Mouse (Mus musculus) limb, embryonic 12.5 days (tissue): ENCODE results near the gene Nckap5. TPM values are rescaled to one million over a fixed set of nuclear protein-coding genes. Genes with fewer than 3 reads are reported as not detected.

ENCODE experiments used
- ATAC-seq: fragments of 200-750 bp; cut with Nextera tagmentation; 2 replicates; pipeline ENCODE4 v1.8.0; 2017; ENCODE audit warnings: low read depth, moderate TSS enrichment; ENCODE audit not compliant: insufficient number of reproducible peaks, insufficient read depth, low FRiP score, low TSS enrichment
- H3K27ac ChIP-seq: fragments of 300-500 bp; sonication (generic); 2 replicates; pipeline ENCODE4 v1.5.1; 2016; ENCODE audit warnings: mild to moderate bottlenecking, moderate library complexity
- H3K27me3 ChIP-seq: fragments of 300-500 bp; sonication (generic); 2 replicates; pipeline ENCODE4 v1.6.1; 2016; ENCODE audit warnings: mild to moderate bottlenecking, moderate library complexity
- H3K36me3 ChIP-seq: fragments of 300-500 bp; sonication (generic); 2 replicates; pipeline ENCODE4 v1.6.1; 2016; ENCODE audit warnings: mild to moderate bottlenecking, moderate library complexity
- H3K4me1 ChIP-seq: fragments of 300-500 bp; sonication (generic); replicated peaks from 2 replicates; pipeline ENCODE4 v1.6.1; 2016
- H3K4me2 ChIP-seq: fragments of 300-500 bp; sonication (generic); 2 replicates; pipeline ENCODE4 v1.6.1; 2016; ENCODE audit warnings: mild to moderate bottlenecking, moderate library complexity
- H3K4me3 ChIP-seq: fragments of 300-500 bp; sonication (generic); replicated peaks from 2 replicates; pipeline ENCODE4 v1.5.1; 2016; ENCODE audit warnings: mild to moderate bottlenecking
- H3K9ac ChIP-seq: fragments of 300-500 bp; sonication (generic); replicated peaks from 2 replicates; pipeline ENCODE4 v1.6.1; 2016; ENCODE audit warnings: mild to moderate bottlenecking, moderate library complexity
- H3K9me3 ChIP-seq: fragments of 300-500 bp; sonication (generic); 2 replicates; pipeline ENCODE4 v1.6.1; 2016; ENCODE audit warnings: mild to moderate bottlenecking, moderate library complexity
- WGBS: fragments of 180-500 bp; shearing (Covaris S2); methylation state at CpG from one replicate; pipeline ENCODE4 v1.1.7; 2016; 5-methylcytosine and 5-hydroxymethylcytosine counted together
- polyA plus RNA-seq: library from polyadenylated mRNA; unstranded; fragments of >200 nt; fragmentation: Nextera tagmentation; extraction: Ambion mirVana; gene quantifications from 2 replicates; pipeline ENCODE4 v1.2.1, GENCODE M21; 2016

Gene Nckap5
- polyA plus RNA-seq, 1 experiment from 2014 or later: 7.7 TPM

GRCm38 (mm10) chr1:126233196-126233595 lies 597.4 kb downstream of the Nckap5 start:
- Histone ChIP-seq H3K36me3 (no peaks in the 10 kb centered on the region), H3K27ac (no peak overlapping the region), H3K27me3 (no peaks in the 10 kb centered on the region), H3K4me3 (no peak overlapping the region), H3K4me1 (no peaks in the 10 kb centered on the region), H3K9ac (no peak overlapping the region), H3K4me2 (no peak overlapping the region), H3K9me3 (no peaks in the 10 kb centered on the region)
- no peak for ATAC-seq
- WGBS: 83% methylated on average over 4 of the region's 4 CpGs

GRCm38 (mm10) chr1:126231199-126231598 lies 599.4 kb downstream of the Nckap5 start:
- Histone ChIP-seq H3K9ac (no peak overlapping the region), H3K4me1 (no peaks in the 10 kb centered on the region), H3K27ac (no peak overlapping the region), H3K9me3 (no peaks in the 10 kb centered on the region), H3K4me2 (no peak overlapping the region), H3K4me3 (no peak overlapping the region), H3K27me3 (no peaks in the 10 kb centered on the region), H3K36me3 (no peaks in the 10 kb centered on the region)
- WGBS: 73% methylated on average over 9 of the region's 9 CpGs
- ATAC-seq: no peak

GRCm38 (mm10) chr1:126210212-126210611 lies 620.4 kb downstream of the Nckap5 start:
- no peak overlapping the region for H3K27ac ChIP-seq
- H3K4me2 ChIP-seq: no peak overlapping the region
- H3K9ac ChIP-seq: no peak overlapping the region
- H3K9me3 ChIP-seq: no peaks in the 10 kb centered on the region
- WGBS: 69% methylated on average over 6 of the region's 6 CpGs
- no peak; the same call in 1 of the 2 replicates for ATAC-seq
- no peaks in the 10 kb centered on the region for H3K36me3 ChIP-seq
- no peak overlapping the region for H3K4me3 ChIP-seq
- H3K4me1 ChIP-seq: no peaks in the 10 kb centered on the region
- H3K27me3 ChIP-seq: no peaks in the 10 kb centered on the region

GRCm38 (mm10) chr1:126209743-126210142 lies 620.9 kb downstream of the Nckap5 start:
- WGBS: 86% methylated on average over 5 of the region's 5 CpGs
- H3K27ac ChIP-seq: no peak overlapping the region
- no peaks in the 10 kb centered on the region for H3K9me3 ChIP-seq
- no peak overlapping the region for H3K4me3 ChIP-seq
- H3K9ac ChIP-seq: no peak overlapping the region
- no peak for ATAC-seq
- H3K4me2 ChIP-seq: no peak overlapping the region
- no peaks in the 10 kb centered on the region for H3K27me3 ChIP-seq
- no peaks in the 10 kb centered on the region for H3K36me3 ChIP-seq
- no peaks in the 10 kb centered on the region for H3K4me1 ChIP-seq

- 86% methylated on average over 7 of the region's 7 CpGs for WGBS
- Histone ChIP-seq H3K27me3 (no peaks in the 10 kb centered on the region), H3K4me2 (no peak overlapping the region), H3K36me3 (no peaks in the 10 kb centered on the region), H3K9ac (no peak overlapping the region), H3K27ac (no peak overlapping the region), H3K9me3 (no peaks in the 10 kb centered on the region), H3K4me3 (no peak overlapping the region), H3K4me1 (no peaks in the 10 kb centered on the region)
- ATAC-seq: no peak
These were observed 621.5 kb downstream of the Nckap5 start for GRCm38 (mm10) chr1:126209131-126209530.

GRCm38 (mm10) chr1:126196937-126197336 lies 633.7 kb downstream of the Nckap5 start:
- H3K4me3 ChIP-seq: no peak overlapping the region
- no peaks in the 10 kb centered on the region for H3K4me1 ChIP-seq
- ATAC-seq: no peak

GRCm38 (mm10) chr1:126190353-126190752 lies 640.2 kb downstream of the Nckap5 start:
- Histone ChIP-seq H3K9me3 (no peaks in the 10 kb centered on the region), H3K4me3 (no peak overlapping the region), H3K27ac (no peak overlapping the region), H3K9ac (no peak overlapping the region), H3K4me1 (no peaks in the 10 kb centered on the region), H3K4me2 (no peak overlapping the region), H3K27me3 (no peaks in the 10 kb centered on the region), H3K36me3 (no peaks in the 10 kb centered on the region)
- 78% methylated on average over 4 of the region's 4 CpGs for WGBS
- no peak for ATAC-seq

More at GRCm38 (mm10) chr1:126196937-126197336, 633.7 kb downstream of the Nckap5 start:
- Histone ChIP-seq H3K36me3 (no peaks in the 10 kb centered on the region), H3K9ac (no peak overlapping the region), H3K4me2 (no peak overlapping the region), H3K27ac (no peak overlapping the region), H3K27me3 (no peaks in the 10 kb centered on the region), H3K9me3 (no peaks in the 10 kb centered on the region)

- Histone ChIP-seq H3K9ac (no peak overlapping the region), H3K27ac (no peak overlapping the region), H3K4me1 (no peaks in the 10 kb centered on the region), H3K4me3 (no peak overlapping the region), H3K36me3 (no peaks in the 10 kb centered on the region), H3K27me3 (no peaks in the 10 kb centered on the region), H3K4me2 (no peak overlapping the region), H3K9me3 (no peaks in the 10 kb centered on the region)
- ATAC-seq: no peak
- WGBS: 92% methylated on average over 7 of the region's 7 CpGs
These were observed 646.8 kb downstream of the Nckap5 start for GRCm38 (mm10) chr1:126183751-126184150.

- Histone ChIP-seq H3K9me3 (no peaks in the 10 kb centered on the region), H3K9ac (no peak overlapping the region), H3K27ac (no peak overlapping the region), H3K36me3 (no peaks in the 10 kb centered on the region), H3K4me2 (no peak overlapping the region), H3K27me3 (no peaks in the 10 kb centered on the region), H3K4me1 (no peaks in the 10 kb centered on the region), H3K4me3 (no peak overlapping the region)
- no peak for ATAC-seq
- WGBS: 89% methylated on average over 1 of the region's 1 CpGs
These were observed 662.0 kb downstream of the Nckap5 start for GRCm38 (mm10) chr1:126168579-126168978.

- H3K27ac ChIP-seq: no peak overlapping the region
- no peaks in the 10 kb centered on the region for H3K27me3 ChIP-seq
- ATAC-seq: no peak
- 64% methylated on average over 2 of the region's 2 CpGs for WGBS
- H3K9me3 ChIP-seq: no peaks in the 10 kb centered on the region
- H3K4me3 ChIP-seq: no peak overlapping the region
- H3K4me2 ChIP-seq: no peak overlapping the region
- H3K9ac ChIP-seq: no peak overlapping the region
- H3K4me1 ChIP-seq: no peaks in the 10 kb centered on the region
- H3K36me3 ChIP-seq: no peaks in the 10 kb centered on the region
These were observed 662.5 kb downstream of the Nckap5 start for GRCm38 (mm10) chr1:126168131-126168530.

- Histone ChIP-seq H3K4me3 (no peak overlapping the region), H3K4me1 (no peaks in the 10 kb centered on the region), H3K27ac (no peak overlapping the region), H3K4me2 (no peak overlapping the region), H3K9ac (no peak overlapping the region), H3K36me3 (no peaks in the 10 kb centered on the region), H3K9me3 (no peaks in the 10 kb centered on the region), H3K27me3 (no peaks in the 10 kb centered on the region)
- no peak for ATAC-seq
- WGBS: 76% methylated on average over 7 of the region's 7 CpGs
These were observed 663.1 kb downstream of the Nckap5 start for GRCm38 (mm10) chr1:126167546-126167945.

- no peak for ATAC-seq
- Histone ChIP-seq H3K27me3 (no peaks in the 10 kb centered on the region), H3K36me3 (no peaks in the 10 kb centered on the region), H3K27ac (no peak overlapping the region), H3K4me2 (no peak overlapping the region), H3K9ac (no peak overlapping the region), H3K9me3 (no peaks in the 10 kb centered on the region), H3K4me3 (no peak overlapping the region), H3K4me1 (no peaks in the 10 kb centered on the region)
- WGBS: 74% methylated on average over 6 of the region's 6 CpGs
These were observed 671.3 kb downstream of the Nckap5 start for GRCm38 (mm10) chr1:126159287-126159686.
